1 mouse cellular context compared by ENCODE assay signal in genomic region chr14:120256146-120256545, GRCm38 (mm10).
TF ChIP-seq lines count a peak whose summit lies in the region.

No protein-coding gene starts in this region.

TF ChIP-seq in MEL, 35 proteins besides CTCF, POLR2A, EP300 and RAD21 (continued from another document):
- no peak for TF ChIP-seq MXI1 (IDR thresholded peaks at IDR 0.05; ENCODE audit: low read depth, low read length)
- no peak for TF ChIP-seq MYC (IDR thresholded peaks at IDR 0.05; ENCODE audit: low read depth, low read length)
- no peak for TF ChIP-seq MYB (IDR thresholded peaks at IDR 0.05; ENCODE audit: low read depth, low read length)
- TF ChIP-seq NELFE (IDR thresholded peaks at IDR 0.05; ENCODE audit: low read depth, low read length) = no peak
- TF ChIP-seq ZMIZ1 (IDR thresholded peaks at IDR 0.05; ENCODE audit: low read depth, low read length) = no peak
- no peak for TF ChIP-seq JUND (IDR thresholded peaks at IDR 0.05; ENCODE audit: low read depth, low read length)
- TF ChIP-seq TBP (IDR thresholded peaks at IDR 0.05; ENCODE audit: low read depth, low read length) = no peak
- no peak for TF ChIP-seq POLR2AphosphoS5 (IDR thresholded peaks at IDR 0.05; ENCODE audit: borderline replicate concordance, low read depth, low read length)
